Mouse (Mus musculus) frontal cortex, adult 2 months (tissue): ENCODE measurements around the gene Isy1. TPM values are rescaled to one million over a fixed set of nuclear protein-coding genes. Genes with fewer than 3 reads are reported as not detected.
A peak's percentile ranks its signal among the peaks of the same experiment; 100 is the strongest.

ENCODE experiments used
- DNase-seq, 2 experiments: peaks; one replicate each; pipeline ENCODE4 v3.0.0; 2022; ENCODE audit warnings: low spot score in 1 of 2; ENCODE audit errors: extremely low spot score in 1 of 2
- polyA plus RNA-seq: library from polyadenylated mRNA; depleted of rRNA; stranded (reverse); fragments of >200 nt; gene quantifications from 2 replicates; pipeline ENCODE4 v1.2.3, GENCODE M21; 2012; rRNA removed

Isy1 gene
- 26.7 and 26.9 TPM in 2 replicates for polyA plus RNA-seq

GRCm38 (mm10) chr6:87838551-87839197 lies at the start of gene Isy1:
Isy1 (minus strand) TSS chr6:87838798.
- peak; percentile 96 to 98 for DNase-seq

GRCm38 (mm10) chr6:87887594-87888233 lies 49.1 kb upstream of the Isy1 start, which contains the start of gene Copg1:
Copg1 (plus strand) TSS chr6:87887814.
- DNase-seq, result peak; percentile 99 to 100

GRCm38 (mm10) chr6:87886721-87887120 lies 48.1 kb upstream of the Isy1 start:
- no peak for DNase-seq

- DNase-seq, result peak; percentile 90
Observed at GRCm38 (mm10) chr6:87882816-87883215, 44.2 kb upstream of the Isy1 start.

- no peak for DNase-seq
Observed at GRCm38 (mm10) chr6:87882221-87882620, 43.6 kb upstream of the Isy1 start.

DNA sequence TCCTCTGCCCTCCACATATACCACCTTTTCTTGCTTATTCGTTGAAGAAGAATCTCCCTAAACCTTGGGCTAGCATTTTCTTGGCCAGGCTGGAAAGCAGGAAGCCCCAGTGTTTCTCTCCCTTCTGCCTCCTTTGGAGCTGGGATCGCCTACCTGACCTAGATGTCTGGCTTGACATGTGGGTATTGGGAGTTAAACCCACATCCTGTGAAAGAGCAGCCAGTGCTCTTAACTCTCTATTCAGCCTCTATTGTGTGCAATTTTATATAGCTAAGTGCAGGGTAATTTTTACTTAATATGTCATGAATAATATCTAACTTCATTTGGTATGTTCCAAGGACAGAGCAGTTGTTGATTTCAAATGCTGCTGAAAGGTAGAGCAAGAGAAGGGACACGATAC lies 41.0 kb upstream of the Isy1 start:
- no peak for DNase-seq

DNA sequence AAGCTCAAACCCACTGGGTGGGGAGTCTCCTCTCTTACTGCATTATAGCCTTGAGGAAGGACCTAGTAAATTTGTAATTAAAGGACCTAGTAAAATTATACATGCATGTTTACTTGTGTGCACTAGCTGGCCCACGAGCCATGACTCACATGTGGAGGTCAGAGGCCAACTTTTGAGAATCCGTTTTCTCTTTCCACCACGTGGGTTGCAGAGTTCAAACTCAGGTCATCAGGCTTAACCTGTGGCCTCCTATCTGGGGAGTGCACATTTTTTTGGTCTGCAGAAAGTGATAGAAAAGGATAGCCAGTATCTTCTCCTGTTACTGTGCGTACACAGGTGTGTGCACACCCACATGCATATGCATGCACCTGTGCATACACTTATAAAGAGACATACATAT lies 40.4 kb upstream of the Isy1 start:
- DNase-seq, result no peak

- no peak for DNase-seq
Observed at GRCm38 (mm10) chr6:87876068-87876643, 37.6 kb upstream of the Isy1 start.

DNA sequence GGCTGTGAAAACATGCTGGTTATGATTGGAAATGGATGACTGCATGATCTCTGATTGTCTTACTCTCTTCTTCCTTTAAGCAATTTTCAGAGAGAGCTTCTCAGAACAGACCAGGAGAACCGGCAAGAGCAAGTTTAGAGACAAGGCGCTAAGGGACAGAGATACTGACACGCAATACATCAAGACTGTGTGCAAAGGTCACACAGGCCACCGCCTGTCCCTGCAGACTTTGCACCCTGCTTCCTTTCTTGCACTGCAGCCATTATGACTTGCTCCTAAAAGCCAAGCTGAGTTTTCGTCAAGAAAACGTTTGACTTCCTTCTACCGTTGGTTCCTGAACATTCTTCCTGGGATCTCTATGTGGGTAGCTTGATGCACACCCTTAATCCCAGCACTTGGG lies 37.0 kb upstream of the Isy1 start:
- no peak for DNase-seq

DNA sequence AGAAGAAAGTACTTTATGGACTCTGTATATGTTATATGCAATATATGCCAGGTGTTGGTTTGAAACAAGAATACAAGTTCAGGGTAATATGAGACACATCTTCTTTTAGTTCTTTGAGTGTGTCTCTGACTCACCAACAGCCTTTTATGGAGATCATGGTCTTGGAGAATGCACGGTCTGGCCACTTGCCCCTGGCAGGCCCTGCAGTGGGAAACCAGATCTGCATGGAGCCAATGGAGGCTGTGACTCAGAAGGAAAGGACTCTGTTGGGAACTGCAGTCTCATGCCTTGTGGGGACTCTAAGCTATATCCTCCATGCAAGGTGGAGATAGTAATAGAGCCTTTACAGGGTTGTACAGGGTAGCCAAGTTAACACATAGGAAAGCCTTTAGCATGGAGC lies 36.5 kb upstream of the Isy1 start:
- DNase-seq, result no peak

DNA sequence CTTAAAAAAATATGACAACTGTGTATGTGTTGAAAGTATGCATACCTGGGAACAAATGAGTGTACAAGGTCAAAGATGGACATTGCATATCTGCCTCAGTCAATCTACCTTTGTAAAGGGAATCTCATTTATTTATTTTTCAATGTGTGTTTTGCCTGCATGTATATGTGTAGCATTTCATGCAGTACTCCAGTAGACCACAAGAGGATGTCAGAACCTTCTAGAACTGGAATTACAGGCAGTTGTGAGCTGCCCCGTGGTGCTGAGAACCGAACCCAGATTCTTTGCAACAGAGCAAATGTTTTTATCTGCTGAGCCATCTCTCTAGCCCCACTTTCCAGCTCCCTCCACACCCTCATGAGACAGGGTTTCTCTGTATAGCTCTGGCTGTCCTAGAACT lies 35.4 kb upstream of the Isy1 start:
- DNase-seq, result no peak

DNA sequence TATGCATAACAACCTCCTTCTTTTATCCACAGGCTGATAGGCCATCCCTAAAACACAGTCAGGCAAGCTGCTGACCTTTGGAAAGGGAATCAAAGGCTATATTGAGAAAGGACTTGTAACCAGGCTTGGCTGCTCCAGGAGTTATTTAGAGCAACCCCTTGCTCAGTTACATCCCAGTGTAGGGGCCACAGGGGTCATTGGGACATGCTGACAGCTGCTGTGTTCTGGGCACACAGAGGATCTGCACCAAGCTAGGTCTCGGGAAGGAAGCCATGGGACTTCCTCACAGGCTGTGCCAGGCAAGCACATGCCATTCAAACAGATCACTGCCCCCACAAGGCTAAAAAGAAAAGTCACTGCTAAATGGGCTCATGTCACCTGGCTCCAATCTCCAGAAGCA lies 34.5 kb upstream of the Isy1 start:
- DNase-seq, result no peak

GRCm38 (mm10) chr6:87871240-87871639 lies 32.6 kb upstream of the Isy1 start:
- DNase-seq, result no peak

DNA sequence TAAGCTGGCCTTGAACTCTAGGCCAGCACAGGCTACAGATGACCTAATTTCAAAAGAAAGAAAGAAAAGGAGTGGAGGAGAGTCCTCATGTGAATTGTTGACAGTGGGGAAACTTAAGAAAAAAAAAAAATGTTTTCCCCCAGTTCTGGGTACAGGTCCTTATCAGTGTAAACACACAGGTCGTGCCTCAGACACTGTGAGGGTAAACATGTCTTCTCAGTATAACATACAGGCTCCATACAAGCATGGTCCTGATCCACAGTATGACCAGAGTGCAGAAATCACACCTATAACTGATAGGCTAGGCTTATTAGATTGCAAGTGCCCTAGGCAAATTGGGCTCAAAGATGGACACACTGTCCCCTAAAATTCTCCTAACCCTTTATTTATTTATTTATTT lies 31.8 kb upstream of the Isy1 start:
- DNase-seq, result no peak

DNA sequence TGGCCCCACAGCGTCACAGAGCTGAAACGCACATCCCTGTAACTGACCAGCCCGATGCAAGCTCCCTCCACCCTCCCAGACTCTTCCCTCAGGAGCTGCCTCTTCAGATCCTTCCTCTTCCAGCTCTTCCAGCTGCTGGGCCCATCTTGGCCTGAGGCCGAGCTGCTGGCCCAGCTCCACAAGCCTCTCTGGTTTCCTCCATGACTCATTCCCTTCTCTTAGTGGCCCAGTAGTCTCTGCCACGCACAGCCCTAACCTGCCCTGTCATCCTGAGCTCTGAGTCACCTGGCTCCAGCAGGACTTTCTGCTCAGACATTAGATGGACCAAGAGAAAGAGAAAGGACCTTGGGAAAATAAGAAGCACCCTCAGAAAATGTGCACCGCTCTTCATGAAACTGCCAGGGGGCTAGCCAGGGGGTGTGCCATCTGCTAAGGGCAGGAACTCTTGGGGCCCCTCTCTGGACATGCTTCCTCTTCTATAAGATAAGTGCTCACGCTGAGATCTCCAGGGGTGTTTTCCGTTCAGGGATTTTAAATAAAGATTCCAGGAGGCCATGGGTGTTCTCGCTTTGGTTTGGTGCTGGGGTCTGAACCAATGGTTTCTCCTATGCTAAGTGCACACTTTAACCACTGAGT lies 30.4 kb upstream of the Isy1 start:
- DNase-seq, result peak in 1 of 2 experiments; percentile 51

DNA sequence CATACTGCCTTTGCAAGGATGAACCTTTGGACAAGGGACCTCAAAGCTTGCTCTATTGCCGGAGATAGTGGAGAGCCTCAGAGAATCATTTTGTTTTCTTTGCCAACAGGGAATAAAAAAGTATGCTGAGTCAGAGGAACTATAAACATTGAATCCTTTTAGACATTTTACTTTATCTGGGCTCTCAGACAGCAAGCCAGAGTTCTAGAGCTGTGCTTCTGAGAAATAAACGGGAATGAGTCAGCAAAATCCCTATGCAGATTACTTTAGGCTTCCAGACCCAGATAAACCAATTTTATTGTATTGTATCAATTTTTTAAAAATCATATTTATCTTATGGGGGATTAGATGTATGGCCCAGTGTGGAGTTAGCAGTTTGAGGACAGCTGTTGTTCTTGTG lies 28.7 kb upstream of the Isy1 start:
- DNase-seq, result peak in 1 of 2 experiments; percentile 16

GRCm38 (mm10) chr6:87866211-87866610 lies 27.6 kb upstream of the Isy1 start:
- no peak for DNase-seq

- peak in 1 of 2 experiments; percentile 71 for DNase-seq
Observed at GRCm38 (mm10) chr6:87857071-87857470, 18.5 kb upstream of the Isy1 start.

GRCm38 (mm10) chr6:87853446-87853845 lies 14.8 kb upstream of the Isy1 start:
- DNase-seq, result no peak

GRCm38 (mm10) chr6:87851871-87852270 lies 13.3 kb upstream of the Isy1 start:
- no peak for DNase-seq

- DNase-seq, result peak; percentile 91 to 98
Observed at GRCm38 (mm10) chr6:87850900-87851614, 12.5 kb upstream of the Isy1 start, which contains the start of gene Cnbp. Cnbp (minus strand) TSS chr6:87851106.
